Mouse (Mus musculus): ENCODE results near the gene D330045A20Rik.
A peak's percentile ranks its signal among the peaks of the same experiment; 100 is the strongest.
"Not testable (repeated sequence)": the region's sequence is repeated elsewhere in the genome, so short reads cannot be mapped to it uniquely, and the experiment has no call there.

Gene D330045A20Rik

GRCm38 (mm10) chrX:139480022-139480894, at the start of gene D330045A20Rik:
TSS of gene D330045A20Rik (plus strand) at chrX:139480367.
- DNase-seq, result peak in 1 of 2 experiments; percentile 9

DNA sequence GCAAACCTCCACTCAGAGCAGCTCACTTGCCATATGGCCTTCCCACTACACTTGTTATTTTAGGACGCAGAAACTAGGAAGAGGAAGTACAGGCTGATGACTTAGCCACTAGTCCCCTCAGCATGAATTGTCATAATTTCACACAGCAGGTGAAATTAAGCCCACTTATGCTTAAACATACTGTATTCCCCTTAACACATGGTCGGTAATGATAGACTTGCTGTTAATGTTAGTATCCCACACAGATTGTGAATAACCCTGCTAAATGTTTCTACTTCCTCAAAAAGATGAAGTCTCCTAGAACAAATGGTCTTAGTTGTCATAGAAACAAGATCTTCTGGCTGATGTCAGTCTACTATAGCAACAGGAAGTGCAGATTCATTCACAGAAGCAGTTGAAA, 47.6 kb upstream of the D330045A20Rik start:
- no peak for DNase-seq

DNA sequence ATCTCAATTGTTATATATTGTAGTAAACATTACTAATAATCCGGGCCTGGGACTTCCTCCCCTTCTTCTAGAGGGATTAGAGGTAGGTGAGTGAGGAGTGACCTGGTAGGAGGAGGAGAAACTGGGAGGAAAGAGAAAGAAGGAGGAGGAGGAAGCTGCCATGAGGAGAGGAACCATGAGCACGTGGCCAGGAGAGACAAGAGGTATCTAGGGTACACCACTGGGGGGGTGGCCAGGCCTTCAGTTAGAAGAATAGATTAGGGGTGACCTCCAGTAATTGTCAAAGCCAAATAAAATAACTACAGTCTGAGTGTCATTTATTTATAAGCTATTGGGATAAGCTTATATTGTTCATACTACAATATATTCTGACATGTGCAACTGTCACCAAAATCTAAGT, 45.0 kb upstream of the D330045A20Rik start:
- DNase-seq, result no peak

GRCm38 (mm10) chrX:139441057-139441456, 39.1 kb upstream of the D330045A20Rik start:
- not testable (repeated sequence) for DNase-seq

DNA sequence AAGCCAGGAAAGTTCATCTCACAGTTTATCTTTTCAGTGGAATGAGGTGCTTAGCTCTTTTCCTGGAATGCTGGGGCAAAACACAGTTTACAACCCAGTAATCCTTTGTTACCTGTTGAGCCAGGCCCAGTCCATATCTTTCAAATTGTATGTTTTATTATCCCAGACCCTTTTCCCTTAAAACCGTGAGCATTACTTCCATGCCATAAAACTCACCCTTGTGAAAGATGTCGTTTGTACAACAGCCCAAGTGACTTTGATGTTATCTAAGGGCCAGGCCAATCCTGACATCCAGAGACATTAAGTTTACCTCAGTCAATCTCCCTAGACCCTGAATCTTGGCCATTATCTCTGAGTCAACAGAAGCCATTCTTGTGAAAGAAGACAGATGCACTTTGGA, 23.4 kb upstream of the D330045A20Rik start:
- DNase-seq, result no peak

DNA sequence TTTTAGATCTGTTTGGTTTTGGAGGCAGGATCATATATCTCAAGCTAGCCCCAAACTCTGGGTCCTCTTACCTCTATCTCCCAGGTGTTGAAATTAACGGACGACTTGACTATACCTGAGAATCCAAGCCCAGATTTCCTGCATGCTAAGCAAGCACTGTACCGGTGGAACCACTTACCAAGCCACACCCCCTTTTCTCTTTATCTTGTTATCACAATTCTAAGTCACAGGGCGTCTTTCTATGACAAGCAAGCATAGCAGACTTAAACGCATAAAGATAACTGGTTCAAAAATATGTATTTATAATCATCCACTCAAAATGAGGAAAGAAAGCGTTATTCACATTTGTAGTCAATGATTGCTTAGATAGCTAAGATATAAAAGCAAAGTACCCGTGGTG, 1.9 kb downstream of the D330045A20Rik start:
- DNase-seq, result no peak

DNA sequence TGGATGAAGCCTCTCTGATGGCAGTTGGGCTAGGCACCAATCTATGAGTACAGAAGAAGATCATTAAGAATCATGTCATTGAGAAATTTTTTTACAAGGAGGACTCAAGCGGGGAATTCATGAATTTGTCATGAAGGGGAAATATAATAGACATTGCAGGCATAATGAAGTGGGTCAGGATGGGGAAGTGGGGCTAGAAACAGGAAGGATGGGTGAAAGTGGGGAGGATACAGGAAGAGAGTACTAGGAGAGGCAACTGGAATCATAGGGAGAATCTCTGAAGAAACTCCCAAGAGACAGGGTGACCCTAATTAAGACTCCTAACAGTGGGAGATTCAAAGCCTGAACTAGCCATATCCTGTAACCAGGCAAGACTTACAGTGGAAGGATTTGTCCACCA, 4.8 kb downstream of the D330045A20Rik start:
- no peak for DNase-seq

GRCm38 (mm10) chrX:139516156-139516555, 36.0 kb downstream of the D330045A20Rik start:
- DNase-seq, result no peak

DNA sequence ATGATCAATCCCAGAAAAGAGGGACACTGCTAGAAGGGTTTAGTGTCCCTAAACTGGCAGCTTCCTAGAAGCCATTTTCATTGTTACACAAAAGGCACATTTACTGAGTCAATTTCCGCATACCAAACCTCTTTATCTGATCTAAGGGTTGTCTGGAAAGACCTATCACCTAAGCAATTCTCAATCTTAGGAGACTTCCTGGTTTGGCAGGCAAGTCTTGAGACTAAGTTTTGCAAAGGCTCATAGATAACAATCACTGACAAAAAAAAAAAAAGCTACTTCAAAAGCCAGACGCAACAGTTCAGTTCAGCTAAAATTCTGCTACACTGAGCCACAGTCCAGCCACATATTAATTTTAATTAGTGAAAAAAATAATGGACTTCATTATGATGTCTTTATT, 39.1 kb downstream of the D330045A20Rik start:
- DNase-seq, result no peak

DNA sequence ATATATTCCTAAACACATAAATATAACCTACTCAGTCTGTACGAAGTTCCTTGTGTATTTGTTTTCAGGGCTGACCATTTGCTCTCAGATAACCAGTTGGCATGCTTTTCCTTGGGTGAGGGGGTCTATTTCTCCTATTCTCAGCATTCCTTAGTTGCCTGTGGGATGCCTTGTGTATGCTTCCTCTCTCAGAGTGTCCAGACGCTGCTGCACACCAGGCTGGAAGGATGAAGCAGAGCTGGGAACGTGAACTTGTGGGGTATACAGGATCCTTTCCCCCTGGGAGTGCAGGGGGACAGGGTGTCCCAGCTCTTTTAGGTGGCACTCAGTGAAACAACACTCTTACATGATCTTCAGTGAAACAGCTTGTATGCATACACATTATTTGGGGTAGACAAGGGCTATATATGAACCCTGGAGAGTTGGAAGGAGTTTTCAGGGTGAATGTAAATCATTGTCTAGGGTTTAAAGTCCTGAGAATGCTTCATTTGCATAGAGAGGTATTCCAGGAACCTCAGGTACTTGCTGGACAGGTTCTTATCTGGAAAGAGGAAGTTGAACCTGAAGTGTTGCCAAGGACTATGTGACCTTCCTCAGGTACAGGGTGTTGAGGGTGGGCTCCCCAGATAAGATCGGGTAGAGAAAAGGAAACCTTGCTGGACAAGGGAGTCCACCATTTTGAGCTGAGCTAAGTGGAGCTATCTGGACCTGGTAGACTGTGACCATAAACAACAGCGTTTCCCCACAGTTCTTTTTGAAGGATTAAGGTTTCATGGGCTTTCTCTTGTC, 44.3 kb downstream of the D330045A20Rik start:
- DNase-seq, result no peak

GRCm38 (mm10) chrX:139525724-139526123, 45.6 kb downstream of the D330045A20Rik start:
- no peak for DNase-seq

DNA sequence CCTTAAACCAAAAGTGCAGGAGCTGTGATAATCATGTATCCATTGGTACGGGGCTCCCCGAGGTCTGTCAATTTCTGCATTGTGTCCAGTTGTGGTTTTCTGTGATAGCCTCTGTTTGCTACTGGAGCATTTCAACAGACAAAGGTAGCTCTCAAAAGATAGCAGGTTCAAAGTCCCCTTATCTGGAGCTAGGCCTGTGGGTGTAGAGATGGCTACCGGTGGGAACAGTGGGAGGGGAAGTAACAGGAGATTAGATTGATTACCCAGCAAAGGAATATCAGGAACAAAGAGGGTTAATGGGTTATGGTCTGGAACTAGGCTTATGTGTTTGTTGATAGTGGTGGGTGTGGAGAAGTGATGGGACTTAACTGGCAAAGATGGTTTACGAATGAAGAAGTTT, 46.8 kb downstream of the D330045A20Rik start:
- no peak for DNase-seq

- no peak for DNase-seq
Observed at GRCm38 (mm10) chrX:139529678-139530077, 49.5 kb downstream of the D330045A20Rik start.

- no peak for DNase-seq
Observed at GRCm38 (mm10) chrX:139532293-139532692, 52.1 kb downstream of the D330045A20Rik start.

DNA sequence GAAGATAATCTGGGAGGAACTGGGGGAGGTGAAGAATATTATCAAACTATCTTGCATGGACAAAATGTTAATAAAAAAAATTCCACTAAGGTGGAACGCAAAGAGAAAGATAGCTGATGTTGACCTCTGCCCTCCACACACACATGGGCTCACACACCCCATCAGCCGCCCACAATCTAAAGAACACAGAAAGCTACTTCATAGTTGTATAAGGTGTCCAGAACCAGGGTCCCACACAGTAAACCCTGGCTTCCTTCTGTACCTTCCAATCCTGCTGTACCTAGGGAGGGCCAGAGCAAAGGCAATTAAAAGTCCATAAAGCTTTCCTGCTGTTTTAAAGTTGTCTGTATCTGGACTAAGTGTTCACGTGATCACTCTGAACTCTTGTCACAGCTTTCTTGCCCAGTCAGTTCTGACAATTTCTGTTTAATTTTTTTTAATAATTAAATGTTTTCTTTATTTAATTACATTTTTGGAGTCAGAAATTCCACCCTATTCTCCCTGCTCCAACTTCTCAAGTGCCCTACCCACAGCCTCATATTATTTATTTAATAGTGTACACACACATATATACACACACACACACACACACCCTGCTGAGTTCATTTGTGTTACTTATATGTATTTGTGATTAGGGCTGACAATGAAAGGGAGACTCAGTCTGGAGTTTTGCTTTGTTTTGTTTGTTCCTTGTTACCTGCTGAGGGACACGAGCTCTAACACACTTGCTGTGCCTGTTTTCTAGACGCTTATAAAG, 57.7 kb downstream of the D330045A20Rik start:
- no peak for DNase-seq

GRCm38 (mm10) chrX:139543726-139544125, 63.6 kb downstream of the D330045A20Rik start:
- no peak for DNase-seq

DNA sequence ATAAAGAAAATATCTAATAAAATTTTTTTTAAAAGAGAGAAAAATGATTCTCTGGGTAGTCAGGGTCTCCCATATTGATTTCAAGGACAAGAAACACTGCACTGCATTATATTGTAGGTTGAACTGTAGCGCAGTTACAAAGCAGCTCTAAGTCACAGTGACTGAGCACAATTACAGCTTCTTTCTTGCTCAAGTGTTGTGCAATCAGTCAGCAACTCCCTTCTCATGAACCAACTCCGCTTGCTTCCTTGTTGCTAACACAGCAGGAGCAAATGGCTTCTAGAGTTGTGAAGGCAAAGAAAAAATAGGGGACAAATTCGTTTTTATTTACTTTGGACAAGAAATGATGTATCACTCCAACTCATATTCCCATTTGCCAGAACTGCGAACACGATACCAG, 70.3 kb downstream of the D330045A20Rik start:
- no peak for DNase-seq

DNA sequence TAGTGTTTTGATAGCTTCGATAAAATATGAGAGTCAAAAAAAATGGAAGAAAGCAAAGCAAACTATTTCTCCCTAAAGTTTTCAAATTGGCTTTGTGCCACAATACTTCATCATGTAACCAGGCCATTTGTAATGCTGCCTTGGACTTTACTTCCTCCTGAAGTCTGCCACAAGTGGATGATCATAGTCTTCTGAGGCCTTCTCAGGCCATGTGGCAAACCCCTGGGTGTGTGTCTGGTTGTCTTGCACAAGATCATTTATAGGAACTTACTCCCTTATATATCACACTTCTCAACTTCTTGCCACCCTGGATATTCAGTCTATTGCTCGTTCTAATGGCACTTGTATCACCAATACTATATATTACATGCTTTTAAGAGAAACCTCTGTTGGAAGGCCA, 71.9 kb downstream of the D330045A20Rik start:
- no peak for DNase-seq

DNA sequence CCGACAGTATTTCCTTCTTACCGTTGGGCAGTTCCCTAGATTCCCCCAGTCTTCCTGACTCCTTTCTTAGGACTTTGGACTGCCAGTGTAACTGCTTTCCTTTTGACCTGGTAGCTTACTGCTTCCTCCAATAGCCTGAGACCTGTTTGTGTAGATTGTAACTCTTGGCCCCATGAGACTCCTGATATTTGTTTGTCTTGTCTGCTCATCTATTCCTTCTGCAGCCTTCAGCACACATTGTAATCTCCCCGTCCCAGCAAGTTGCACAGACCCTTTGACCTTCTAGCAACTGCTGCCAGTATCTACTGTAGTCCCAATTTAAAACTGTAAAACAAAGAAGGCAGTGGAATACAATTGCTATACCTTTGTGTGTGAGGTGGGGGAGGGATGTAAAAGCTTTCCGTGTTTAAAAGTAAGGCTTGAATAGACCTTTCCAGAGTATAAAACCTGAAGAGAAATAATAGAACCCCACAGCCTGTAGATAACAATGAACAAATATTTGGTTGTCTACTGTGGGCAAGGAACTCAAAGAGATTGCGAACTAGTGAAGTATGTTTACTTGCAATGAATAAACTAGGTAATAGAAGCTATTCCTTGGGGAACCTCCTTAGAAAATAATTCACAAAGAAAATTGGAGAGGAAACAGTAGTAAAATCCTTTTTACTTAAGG, 82.2 kb downstream of the D330045A20Rik start:
- no peak for DNase-seq

DNA sequence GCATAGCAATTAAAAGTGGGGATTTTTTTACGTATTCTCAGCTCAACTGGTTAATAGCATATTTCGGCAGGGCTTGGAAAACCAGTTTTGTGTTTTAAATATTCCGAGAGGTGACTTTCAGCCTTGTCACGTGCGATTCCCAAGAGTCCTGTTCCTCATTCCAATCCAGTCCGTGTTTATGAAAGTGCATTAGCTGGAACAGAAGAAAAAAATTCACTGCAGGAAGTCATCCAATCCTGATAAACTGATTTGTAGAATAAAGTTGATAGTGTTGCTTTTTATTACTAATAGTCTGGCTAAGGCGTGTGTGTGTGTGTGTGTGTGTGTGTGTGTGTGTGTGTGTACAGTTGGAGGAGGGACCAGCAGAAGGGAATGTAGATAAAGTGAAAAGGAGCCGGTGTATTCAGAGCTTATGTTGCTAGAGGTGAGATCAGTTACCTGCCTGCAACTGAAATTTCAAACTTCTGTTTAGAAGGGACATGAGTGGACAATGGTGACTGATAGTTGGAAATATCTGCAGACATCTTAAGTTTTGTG, 82.8 kb downstream of the D330045A20Rik start, which contains the start of gene Rnf128:
Gene Rnf128 (plus strand): TSS at position 392 of the 537 bp plus-strand sequence.
- DNase-seq, result no peak

DNA sequence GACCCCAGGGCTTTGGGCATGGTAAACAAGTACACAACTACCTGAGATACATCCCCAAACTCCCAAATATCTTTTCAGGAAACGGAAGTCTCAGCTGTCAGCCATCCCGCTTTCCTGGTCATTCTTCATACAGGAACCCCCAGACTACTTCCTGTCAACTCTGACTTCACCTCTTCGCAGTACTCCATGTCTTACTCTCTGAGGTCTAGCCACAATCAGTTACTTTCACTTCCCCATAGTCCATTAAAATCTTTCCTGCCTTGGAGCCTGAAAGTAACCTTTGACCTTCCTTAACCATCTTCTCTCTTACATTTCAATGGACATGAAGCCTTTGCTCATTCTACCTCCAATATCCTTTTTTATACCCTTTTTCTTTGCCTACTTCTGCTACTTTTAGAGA, 89.9 kb downstream of the D330045A20Rik start:
- no peak for DNase-seq

- no peak for DNase-seq
Observed at GRCm38 (mm10) chrX:139578649-139579278, 98.6 kb downstream of the D330045A20Rik start.
